ENCODE assay signal across 18 mouse cellular contexts in the genomic region with DNA sequence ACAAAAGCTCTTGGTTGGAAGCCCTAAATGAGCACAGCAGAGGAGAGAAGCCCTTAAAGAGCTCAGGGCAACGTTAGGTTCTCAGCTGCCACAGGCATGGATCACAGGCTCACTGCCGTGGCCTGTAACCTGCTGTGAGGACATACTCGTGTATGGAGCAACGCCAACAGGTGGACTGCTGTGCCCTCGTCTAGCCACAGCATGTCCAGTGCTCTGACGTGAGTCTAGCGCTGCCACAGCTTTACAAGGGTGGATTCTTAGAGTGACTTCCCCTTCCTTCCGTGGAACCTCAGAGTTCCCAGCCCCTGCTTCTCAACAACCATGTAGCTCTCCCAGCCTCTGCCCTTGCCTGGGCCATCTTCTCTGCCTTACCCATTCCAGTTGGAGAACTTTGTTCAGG. TPM values are rescaled to one million over a fixed set of nuclear protein-coding genes. Genes with fewer than 3 reads are reported as not detected.
DNase-seq lines count a peak whose midpoint lies in the region; ATAC-seq lines count a peak whose summit lies in the region.
"Had no signal": no experiment of that assay in that cellular context is flagged by ENCODE, and none has a peak within 500 bp of the region (broad histone marks: within the 10 kb centered on the region; RNA-seq: fewer than 3 reads in every experiment).

No protein-coding gene starts in this region.

- peak; percentile 27 for DNase-seq in cerebellum, adult 9-10 months
- DNase-seq in cerebellum, postnatal 10 days, result no peak
- no peak for DNase-seq in liver
- DNase-seq in lung, postnatal 10 days, result peak; percentile 25
- no peak for DNase-seq in urinary bladder, adult 18-20 months (ENCODE audit: low spot score in 2 of 2)
- DNase-seq: cerebellum, postnatal 14 days; kidney, adult 2 months; midbrain, embryonic 14.5 days; right cerebral cortex, postnatal 4 days; thymus, postnatal 4 days had no signal

- no peaks in the 10 kb centered on the region for H3K9me3 ChIP-seq in liver, embryonic 15.5 days (replicated peaks)
- no peaks in the 10 kb centered on the region for H3K9me3 ChIP-seq in stomach, embryonic 15.5 days
- no peaks in the 10 kb centered on the region for H3K9me3 ChIP-seq in forebrain, embryonic 15.5 days
- H3K9me3 ChIP-seq: embryonic facial prominence, embryonic 12.5 days; heart, embryonic 10.5 days had no signal

- 77% methylated on average over 8 of the region's 8 CpGs for WGBS in liver, embryonic 15.5 days (ENCODE audit: insufficient replicate concordance)
- WGBS in stomach, embryonic 15.5 days, result 87% methylated on average over 8 of the region's 8 CpGs
- WGBS in forebrain, embryonic 15.5 days, result 81% methylated on average over 8 of the region's 8 CpGs

- H3K4me3 ChIP-seq in liver, embryonic 15.5 days (replicated peaks), result no peak overlapping the region
- no peak overlapping the region for H3K4me3 ChIP-seq in stomach, embryonic 15.5 days (replicated peaks)
- H3K4me3 ChIP-seq in forebrain, embryonic 15.5 days, result no peak overlapping the region
- H3K4me3 ChIP-seq: embryonic facial prominence, embryonic 12.5 days; heart, embryonic 10.5 days had no signal

- no peaks in the 10 kb centered on the region for H3K27me3 ChIP-seq in liver, embryonic 15.5 days
- no peaks in the 10 kb centered on the region for H3K27me3 ChIP-seq in stomach, embryonic 15.5 days (replicated peaks)
- no peaks in the 10 kb centered on the region for H3K27me3 ChIP-seq in forebrain, embryonic 15.5 days
- H3K27me3 ChIP-seq: CH12.LX; embryonic facial prominence, embryonic 12.5 days had no signal

- no peak for ATAC-seq in liver, embryonic 15.5 days (ENCODE audit: insufficient read depth)
- ATAC-seq in stomach, embryonic 15.5 days (ENCODE audit: insufficient read depth, low FRiP score, low read depth), result no peak
- no peak for ATAC-seq in forebrain, embryonic 15.5 days (replicated peaks)

- H3K36me3 ChIP-seq in liver, embryonic 15.5 days (replicated peaks), result peaks cover 54% of the 10 kb centered on the region
- 0 out of 2 replicates have a peak, but pooled peaks cover 2% of the 10 kb centered on the region for H3K36me3 ChIP-seq in stomach, embryonic 15.5 days
- peaks cover 5% of the 10 kb centered on the region for H3K36me3 ChIP-seq in forebrain, embryonic 15.5 days

- H3K9ac ChIP-seq in liver, embryonic 15.5 days, result no peak overlapping the region
- no peak overlapping the region for H3K9ac ChIP-seq in stomach, embryonic 15.5 days
- no peak overlapping the region for H3K9ac ChIP-seq in forebrain, embryonic 15.5 days (replicated peaks)
- H3K9ac ChIP-seq: embryonic facial prominence, embryonic 12.5 days; hindbrain, embryonic 14.5 days; liver, embryonic 14.5 days had no signal

- peak overlapping the region; percentile 48; the same call in 1 of the 2 replicates for H3K27ac ChIP-seq in liver, embryonic 15.5 days (replicated peaks)
- peak overlapping the region; percentile 85; the same call in 1 of the 2 replicates for H3K27ac ChIP-seq in stomach, embryonic 15.5 days
- no peak overlapping the region for H3K27ac ChIP-seq in forebrain, embryonic 15.5 days (replicated peaks)
- H3K27ac ChIP-seq: embryonic facial prominence, embryonic 12.5 days; heart, embryonic 10.5 days; hindbrain, embryonic 14.5 days; liver, embryonic 14.5 days had no signal

- H3K4me1 ChIP-seq in liver, embryonic 15.5 days (replicated peaks), result peaks cover 25% of the 10 kb centered on the region; the same call in 1 of the 2 replicates
- peaks cover 26% of the 10 kb centered on the region for H3K4me1 ChIP-seq in stomach, embryonic 15.5 days
- H3K4me1 ChIP-seq in forebrain, embryonic 15.5 days, result peaks cover 8% of the 10 kb centered on the region; the same call in 1 of the 2 replicates
- H3K4me1 ChIP-seq: embryonic facial prominence, embryonic 12.5 days had no signal

- H3K4me2 ChIP-seq in liver, embryonic 15.5 days, result no peak overlapping the region
- H3K4me2 ChIP-seq in stomach, embryonic 15.5 days, result no peak overlapping the region
- no peak overlapping the region for H3K4me2 ChIP-seq in forebrain, embryonic 15.5 days (replicated peaks)
- H3K4me2 ChIP-seq: embryonic facial prominence, embryonic 12.5 days; hindbrain, embryonic 14.5 days had no signal

RNA-seq across cellular contexts. Expression of gene Susd2, which starts 31.8 kb away (rescaled TPM):
- 1.9 and 2.0 TPM in 2 replicates for polyA plus RNA-seq in liver, embryonic 15.5 days (2015; fragmentation: Nextera tagmentation; extraction: Ambion mirVana)
- polyA plus RNA-seq in stomach, embryonic 15.5 days (2015; fragmentation: Nextera tagmentation; extraction: Ambion mirVana), result 11.7 and 11.8 TPM in 2 replicates
- 1.0 and 1.4 TPM in 2 replicates for polyA plus RNA-seq in forebrain, embryonic 15.5 days (2015; fragmentation: Nextera tagmentation; extraction: Ambion mirVana)

Comparison
In these comparisons a context has a peak if more than half of its experiments do, and no peak if none do; other contexts are left out.
1. DNase-seq: peak in cerebellum, adult 9-10 months (single experiment) and lung, postnatal 10 days (single experiment); none in cerebellum, postnatal 10 days (0 of 2), liver (single experiment) and urinary bladder, adult 18-20 months (0 of 2).